Mouse (Mus musculus) CH12.LX (cell line): ENCODE measurements at regions not wholly inside any gene's neighbourhood (a gene's known extent, or its start where the extent isn't known, plus 50 kb on each side); places are given as distances from the start of the nearest gene placed in this dataset.

ENCODE experiments used
- DNase-seq: peaks from one replicate; pipeline ENCODE4 v3.0.0-alpha.2; 2013; ENCODE audit errors: extremely low read depth
- H3K27ac ChIP-seq: 2 replicates; pipeline ENCODE4 v1.5.1; 2012; ENCODE audit warnings: low read depth, mild to moderate bottlenecking, control low read depth, moderate library complexity; ENCODE audit not compliant: insufficient read depth
- H3K27me3 ChIP-seq: replicated peaks from 2 replicates; pipeline ENCODE3; 2012; ENCODE audit warnings: inconsistent platforms
- H3K36me3 ChIP-seq, 2 experiments: replicated peaks in 1 of 2; 2 replicates each; pipeline versions ENCODE3 to v1.6.1; 2012; ENCODE audit warnings: inconsistent platforms in 1 of 2, low read length in 1 of 2, mild to moderate bottlenecking in 1 of 2, mixed read lengths in 1 of 2, moderate library complexity in 1 of 2; ENCODE audit not compliant: control insufficient read depth in 1 of 2, insufficient read depth in 1 of 2
- H3K4me1 ChIP-seq, 2 experiments: 2 replicates each; pipeline ENCODE4 v1.6.1; 2012; ENCODE audit warnings: inconsistent platforms in 1 of 2, moderate library complexity in 1 of 2; ENCODE audit not compliant: insufficient read depth in 2 of 2, control insufficient read depth in 1 of 2
- H3K4me2 ChIP-seq: 2 replicates; pipeline ENCODE4 v1.6.1; 2012; ENCODE audit warnings: low read depth, mild to moderate bottlenecking, control low read depth; ENCODE audit not compliant: poor library complexity, insufficient read depth, severe bottlenecking
- H3K4me3 ChIP-seq, 3 experiments: fragments of 150-350 bp in 1 of 3; sonication (generic) in 1 of 3; replicated peaks in 1 of 3; 2 replicates each; pipeline versions ENCODE3 to v1.5.1; 2011 to 2012; ENCODE audit warnings: low read depth in 2 of 3, low read length in 2 of 3, mild to moderate bottlenecking in 2 of 3, moderate library complexity in 2 of 3, control low read depth in 1 of 3, improper control_type of control experiment in 1 of 3, inconsistent platforms in 1 of 3, mixed read lengths in 1 of 3; ENCODE audit not compliant: poor library complexity in 1 of 3
- H3K79me2 ChIP-seq: replicated peaks from 2 replicates; pipeline ENCODE4 v1.6.1; 2012; ENCODE audit warnings: mild to moderate bottlenecking, moderate library complexity; ENCODE audit not compliant: control insufficient read depth, poor library complexity, insufficient read depth, severe bottlenecking; ENCODE audit errors: extremely low read depth
- H3K9ac ChIP-seq: 2 replicates; pipeline ENCODE4 v1.6.1; 2012; ENCODE audit warnings: low read depth, mild to moderate bottlenecking, control low read depth, moderate library complexity; ENCODE audit not compliant: insufficient read depth
- H3K9me3 ChIP-seq: replicated peaks from 2 replicates; pipeline ENCODE3; 2012; ENCODE audit warnings: low read length, inconsistent platforms, mixed read lengths
- BHLHE40 ChIP-seq: IDR thresholded peaks from 2 replicates; pipeline ENCODE4 v1.6.1; 2011; ENCODE audit warnings: mild to moderate bottlenecking, low read depth, low read length, improper control_type of control experiment
- CHD2 ChIP-seq: IDR thresholded peaks from 2 replicates; pipeline ENCODE4 v1.6.1; 2011; ENCODE audit warnings: low read length, improper control_type of control experiment
- ELF1 ChIP-seq: IDR thresholded peaks from 2 replicates; pipeline ENCODE4 v1.6.1; 2014; ENCODE audit warnings: low read depth, mild to moderate bottlenecking, inconsistent platforms, low read length, improper control_type of control experiment
- EP300 ChIP-seq: IDR thresholded peaks from 2 replicates; pipeline ENCODE4 v1.6.1; 2011; ENCODE audit warnings: low read length, improper control_type of control experiment
- ETS1 ChIP-seq: conservative IDR thresholded peaks from 2 replicates; pipeline ENCODE4 v1.6.1; 2012; ENCODE audit warnings: low read depth, mild to moderate bottlenecking, inconsistent platforms, low read length, improper control_type of control experiment, moderate library complexity
- GABPA ChIP-seq: IDR thresholded peaks from 2 replicates; pipeline ENCODE4 v1.6.1; 2012; ENCODE audit warnings: low read depth, low read length, improper control_type of control experiment, inconsistent platforms; ENCODE audit not compliant: insufficient replicate concordance
- JUND ChIP-seq: conservative IDR thresholded peaks from 2 replicates; pipeline ENCODE4 v1.6.1; 2011; ENCODE audit warnings: low read depth, low read length, improper control_type of control experiment
- KAT2A ChIP-seq: IDR thresholded peaks from 2 replicates; pipeline ENCODE4 v1.6.1; 2012; ENCODE audit warnings: low read length, improper control_type of control experiment, inconsistent platforms; ENCODE audit not compliant: insufficient replicate concordance
- MAX ChIP-seq: IDR thresholded peaks from 2 replicates; pipeline ENCODE4 v1.6.1; 2011; ENCODE audit warnings: low read length, improper control_type of control experiment
- MEF2A ChIP-seq: IDR thresholded peaks from 2 replicates; pipeline ENCODE4 v1.6.1; 2014; ENCODE audit warnings: low read depth, mild to moderate bottlenecking, inconsistent platforms, low read length, improper control_type of control experiment, borderline replicate concordance
- RAD21 ChIP-seq: IDR thresholded peaks from 2 replicates; pipeline ENCODE4 v1.6.1; 2011; ENCODE audit warnings: low read depth, mild to moderate bottlenecking, low read length, improper control_type of control experiment, moderate library complexity
- RCOR1 ChIP-seq: conservative IDR thresholded peaks from 2 replicates; pipeline ENCODE4 v1.6.1; 2012; ENCODE audit warnings: low read depth, mild to moderate bottlenecking, inconsistent platforms, low read length, improper control_type of control experiment
- TCF12 ChIP-seq: IDR thresholded peaks from 2 replicates; pipeline ENCODE4 v1.6.1; 2014; ENCODE audit warnings: low read depth, mild to moderate bottlenecking, inconsistent platforms, low read length, improper control_type of control experiment
- USF1 ChIP-seq: IDR thresholded peaks from 2 replicates; pipeline ENCODE4 v1.6.1; 2014; ENCODE audit warnings: low read depth, mild to moderate bottlenecking, inconsistent platforms, low read length, improper control_type of control experiment
- USF2 ChIP-seq: conservative IDR thresholded peaks from 2 replicates; pipeline ENCODE4 v1.6.1; 2011; ENCODE audit warnings: low read depth, low read length, improper control_type of control experiment
- ZKSCAN1 ChIP-seq: IDR thresholded peaks from 2 replicates; pipeline ENCODE4 v1.6.1; 2012; ENCODE audit warnings: low read depth, inconsistent platforms, low read length, improper control_type of control experiment, borderline replicate concordance
- dilution Hi-C: fragments of 300-500 bp; cut with MboI; formaldehyde crosslinking; loops from 2 replicates; pipeline ENCODE4 v1.14.3; 2020; ENCODE audit warnings: low sequenced_read_pairs; ENCODE audit not compliant: extremely low pct_unique_long_range_greater_than_20kb, extremely low pct_ligation_motif_present
- in situ Hi-C: fragments of 300-500 bp; cut with MboI; formaldehyde crosslinking; loops from 3 replicates; pipeline ENCODE4 v1.14.3; 2019; ENCODE audit warnings: low sequenced_read_pairs, low pct_ligation_motif_present, low pct_unique_long_range_greater_than_20kb, mixed read lengths

DNA sequence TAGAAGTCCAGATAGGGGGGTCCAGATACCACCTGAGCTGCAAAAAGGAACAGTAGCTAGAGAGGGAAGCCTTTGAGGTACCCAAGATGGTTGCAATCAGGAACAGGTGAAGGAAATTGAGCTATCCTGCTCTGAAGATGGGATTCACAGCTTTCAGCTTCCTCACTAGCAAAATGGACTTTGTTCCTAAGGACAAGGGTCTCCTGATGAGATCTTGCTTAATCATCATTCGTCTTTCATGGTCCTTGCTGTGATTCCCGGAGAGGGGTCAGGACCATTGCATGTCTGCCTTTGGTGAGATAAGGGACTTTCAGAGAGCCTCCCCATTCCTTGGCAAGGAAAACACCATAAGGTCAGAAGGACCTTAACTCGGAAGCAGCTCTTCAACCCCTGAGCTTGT lies 549.4 kb upstream of the Mgmt start:
- in situ Hi-C loops: no loop called here
- no peak overlapping the region for H3K27ac ChIP-seq
- H3K9ac ChIP-seq: no peak overlapping the region
- no peaks in the 10 kb centered on the region for H3K36me3 ChIP-seq
- no peaks in the 10 kb centered on the region for H3K9me3 ChIP-seq
- DNase-seq: no peak
- H3K4me1 ChIP-seq: no peaks in the 10 kb centered on the region
- no peak for TF ChIP-seq RCOR1
- no peak for TF ChIP-seq USF1
- TF ChIP-seq USF2: no peak
- TF ChIP-seq TCF12: no peak
- TF ChIP-seq ETS1: no peak
- no peak for TF ChIP-seq MAX
- TF ChIP-seq ELF1: no peak
- TF ChIP-seq EP300: no peak
- no peak for TF ChIP-seq CHD2
- no peak for TF ChIP-seq JUND
- no peak for TF ChIP-seq ZKSCAN1
- no peak for TF ChIP-seq GABPA
- TF ChIP-seq KAT2A: no peak
- no peak for TF ChIP-seq RAD21
- TF ChIP-seq BHLHE40: no peak
- dilution Hi-C loops: no loop called here
- H3K27me3 ChIP-seq: peaks cover 93% of the 10 kb centered on the region
- H3K4me2 ChIP-seq: no peak overlapping the region
- no peak overlapping the region for H3K4me3 ChIP-seq
- H3K79me2 ChIP-seq: no peaks in the 10 kb centered on the region

DNA sequence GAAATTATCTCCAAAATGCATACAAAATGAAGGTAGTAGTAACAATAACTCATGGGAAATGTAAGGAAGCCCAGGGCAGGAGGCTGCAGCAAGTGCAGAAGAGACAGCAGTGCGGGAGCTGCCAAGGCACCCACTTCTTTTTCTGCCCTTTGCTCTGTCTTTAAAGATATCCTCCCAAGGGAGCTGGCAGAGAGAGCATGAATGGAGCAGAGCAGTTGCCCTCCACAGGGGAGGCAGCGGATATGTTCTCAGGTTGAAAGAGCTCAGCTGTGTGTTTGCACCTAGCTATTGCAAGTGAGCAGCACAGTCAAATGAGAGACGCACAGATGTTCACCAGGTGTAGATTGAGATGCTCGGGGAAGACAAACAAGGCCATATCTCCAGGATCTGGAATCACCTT lies 547.9 kb upstream of the Mgmt start:
- H3K4me2 ChIP-seq: no peak overlapping the region
- TF ChIP-seq MEF2A (no peak), USF2 (no peak), MAX (no peak), RCOR1 (no peak)
- no peaks in the 10 kb centered on the region for H3K9me3 ChIP-seq
- H3K9ac ChIP-seq: no peak overlapping the region
- H3K36me3 ChIP-seq: no peaks in the 10 kb centered on the region
- H3K27ac ChIP-seq: no peak overlapping the region
- no peaks in the 10 kb centered on the region for H3K79me2 ChIP-seq
- dilution Hi-C loops: no loop called here
- H3K4me3 ChIP-seq: no peak overlapping the region
- in situ Hi-C loops: no loop called here
- no peaks in the 10 kb centered on the region for H3K4me1 ChIP-seq
- peaks cover 86% of the 10 kb centered on the region for H3K27me3 ChIP-seq
- no peak for DNase-seq
